In genomic region chr3:31088789-31089775, GRCm38 (mm10) we compare ENCODE assay signal across 29 mouse cellular contexts. TPM values are rescaled to one million over a fixed set of nuclear protein-coding genes. Genes with fewer than 3 reads are reported as not detected.
DNase-seq lines count a peak whose midpoint lies in the region; ATAC-seq and TF ChIP-seq lines count a peak whose summit lies in the region.
"Had no signal": no experiment of that assay in that cellular context is flagged by ENCODE, and none has a peak within 500 bp of the region (broad histone marks: within the 10 kb centered on the region; RNA-seq: fewer than 3 reads in every experiment).

No protein-coding gene starts in this region.

- peak overlapping the region; percentile 51; the same call in 1 of the 2 replicates for H3K27ac ChIP-seq in forebrain, embryonic 10.5 days
- H3K27ac ChIP-seq in forebrain, embryonic 12.5 days = no peak overlapping the region
- peak overlapping the region; percentile 67 for H3K27ac ChIP-seq in spleen, adult 2 months (ENCODE audit: insufficient read depth, low read length)
- H3K27ac ChIP-seq in bone marrow, adult 2 months (ENCODE audit: control insufficient read depth, insufficient read depth, low read depth, low read length, poor library complexity) = peak overlapping the region; percentile 54; the same call in 1 of the 2 replicates
- no peak overlapping the region for H3K27ac ChIP-seq in hindbrain, embryonic 14.5 days
- H3K27ac ChIP-seq in cerebellum, adult 2 months (ENCODE audit: insufficient read depth, low read length) = no peak overlapping the region
- H3K27ac ChIP-seq: embryonic facial prominence, embryonic 10.5 days; embryonic facial prominence, embryonic 15.5 days; heart, embryonic 15.5 days; hindbrain, embryonic 12.5 days; left cerebral cortex, adult 2 months; liver, embryonic 13.5 days; neural tube, embryonic 12.5 days had no signal

- WGBS in forebrain, embryonic 10.5 days = 37% methylated on average over 10 of the region's 10 CpGs
- 29% methylated on average over 10 of the region's 10 CpGs for WGBS in forebrain, embryonic 12.5 days
- 63% methylated on average over 10 of the region's 10 CpGs for WGBS in spleen, adult 2 months
- WGBS in bone marrow, adult 2 months = 63% methylated on average over 10 of the region's 10 CpGs
- WGBS in hindbrain, embryonic 14.5 days = 38% methylated on average over 10 of the region's 10 CpGs
- 59% methylated on average over 10 of the region's 10 CpGs for WGBS in cerebellum, adult 2 months

- no peak overlapping the region for H3K4me2 ChIP-seq in forebrain, embryonic 12.5 days
- H3K4me2 ChIP-seq in hindbrain, embryonic 14.5 days (replicated peaks) = no peak overlapping the region
- H3K4me2 ChIP-seq: embryonic facial prominence, embryonic 15.5 days; heart, embryonic 15.5 days; hindbrain, embryonic 12.5 days; liver, embryonic 13.5 days; neural tube, embryonic 12.5 days had no signal

- peaks cover 22% of the 10 kb centered on the region for H3K27me3 ChIP-seq in forebrain, embryonic 10.5 days (ENCODE audit: poor library complexity, severe bottlenecking)
- H3K27me3 ChIP-seq in forebrain, embryonic 12.5 days = no peaks in the 10 kb centered on the region
- no peaks in the 10 kb centered on the region for H3K27me3 ChIP-seq in spleen, adult 2 months (ENCODE audit: control insufficient read depth, insufficient read depth, low read length)
- no peaks in the 10 kb centered on the region for H3K27me3 ChIP-seq in hindbrain, embryonic 14.5 days (ENCODE audit: control insufficient read depth, insufficient read depth, low read length)
- H3K27me3 ChIP-seq in cerebellum, adult 2 months (ENCODE audit: control insufficient read depth, insufficient read depth, low read length) = no peaks in the 10 kb centered on the region
- H3K27me3 ChIP-seq: embryonic facial prominence, embryonic 15.5 days; heart, embryonic 15.5 days; hindbrain, embryonic 12.5 days; liver, embryonic 13.5 days; neural tube, embryonic 12.5 days had no signal

- H3K9ac ChIP-seq in forebrain, embryonic 12.5 days = no peak overlapping the region
- H3K9ac ChIP-seq in hindbrain, embryonic 14.5 days = no peak overlapping the region
- H3K9ac ChIP-seq: embryonic facial prominence, embryonic 15.5 days; heart, embryonic 15.5 days; hindbrain, embryonic 12.5 days; liver, embryonic 13.5 days; neural tube, embryonic 12.5 days had no signal

- TF ChIP-seq CTCF in spleen, adult 2 months (IDR thresholded peaks at IDR 0.05; ENCODE audit: extremely low read depth, insufficient read depth, insufficient read length, insufficient replicate concordance) = no peak
- TF ChIP-seq CTCF in bone marrow, adult 2 months (IDR thresholded peaks at IDR 0.05; ENCODE audit: control insufficient read depth, insufficient read depth, low read length) = no peak
- no peak for TF ChIP-seq CTCF in cerebellum, adult 2 months (IDR thresholded peaks at IDR 0.05; ENCODE audit: borderline replicate concordance, insufficient read depth, low read depth, low read length)

- DNase-seq in forebrain, embryonic 10.5 days (ENCODE audit: extremely low spot score, low spot score) = no peak
- DNase-seq in spleen, adult 2 months (ENCODE audit: low read depth in 1 of 2, low spot score in 2 of 2) = no peak
- DNase-seq in spleen, adult 12 weeks (ENCODE audit: low spot score) = no peak
- no peak for DNase-seq in hindbrain, embryonic 14.5 days (ENCODE audit: low spot score)
- no peak for DNase-seq in ovary, adult 18-20 months (ENCODE audit: low spot score)
- DNase-seq in cerebellum, adult 2 months = no peak
- DNase-seq: adrenal gland, postnatal 14 days; cerebellum, adult 8-10 months; cerebellum, postnatal 25 days; gastrocnemius, postnatal 14 days; heart, postnatal 36 days; kidney, adult 8-10 months; kidney, postnatal 10 days; liver, embryonic 13.5 days; lung, adult 2 months; lung, postnatal 10 days; thymus, postnatal 4 days had no signal

- TF ChIP-seq POLR2A in spleen, adult 2 months (IDR thresholded peaks at IDR 0.05; ENCODE audit: low read depth, low read length) = no peak
- TF ChIP-seq POLR2A in bone marrow, adult 2 months (IDR thresholded peaks at IDR 0.05; ENCODE audit: borderline replicate concordance, control insufficient read depth, low read depth, low read length) = no peak
- TF ChIP-seq POLR2A in cerebellum, adult 2 months (IDR thresholded peaks at IDR 0.05; ENCODE audit: borderline replicate concordance, insufficient read depth, low read length) = no peak

- H3K36me3 ChIP-seq in forebrain, embryonic 10.5 days (replicated peaks) = no peaks in the 10 kb centered on the region
- H3K36me3 ChIP-seq in forebrain, embryonic 12.5 days (replicated peaks) = no peaks in the 10 kb centered on the region
- H3K36me3 ChIP-seq in spleen, adult 2 months (ENCODE audit: control insufficient read depth, insufficient read depth, low read length) = no peaks in the 10 kb centered on the region
- no peaks in the 10 kb centered on the region for H3K36me3 ChIP-seq in hindbrain, embryonic 14.5 days (replicated peaks; ENCODE audit: control insufficient read depth, insufficient read depth)
- H3K36me3 ChIP-seq: embryonic facial prominence, embryonic 10.5 days; embryonic facial prominence, embryonic 15.5 days; G1E; heart, embryonic 15.5 days; hindbrain, embryonic 12.5 days; liver, embryonic 13.5 days; neural tube, embryonic 12.5 days had no signal

- peaks cover 28% of the 10 kb centered on the region for H3K4me1 ChIP-seq in forebrain, embryonic 10.5 days
- peaks cover 28% of the 10 kb centered on the region for H3K4me1 ChIP-seq in forebrain, embryonic 12.5 days
- peaks cover 25% of the 10 kb centered on the region for H3K4me1 ChIP-seq in spleen, adult 2 months (ENCODE audit: control insufficient read depth, insufficient read depth, insufficient read length)
- peaks cover 1% of the 10 kb centered on the region; the same call in 1 of the 2 replicates for H3K4me1 ChIP-seq in bone marrow, adult 2 months (ENCODE audit: control insufficient read depth, insufficient read depth, low read length)
- H3K4me1 ChIP-seq in hindbrain, embryonic 14.5 days (replicated peaks; ENCODE audit: control insufficient read depth, insufficient read depth, low read length) = 0 out of 2 replicates have a peak, but pooled peaks cover 10% of the 10 kb centered on the region
- H3K4me1 ChIP-seq in cerebellum, adult 2 months (ENCODE audit: control insufficient read depth, insufficient read depth, low read length) = no peaks in the 10 kb centered on the region

- H3K9me3 ChIP-seq in forebrain, embryonic 10.5 days = no peaks in the 10 kb centered on the region
- no peaks in the 10 kb centered on the region for H3K9me3 ChIP-seq in forebrain, embryonic 12.5 days
- H3K9me3 ChIP-seq in hindbrain, embryonic 14.5 days (ENCODE audit: control insufficient read depth, low read length) = no peaks in the 10 kb centered on the region
- H3K9me3 ChIP-seq: embryonic facial prominence, embryonic 10.5 days; embryonic facial prominence, embryonic 15.5 days; G1E; heart, embryonic 15.5 days; hindbrain, embryonic 12.5 days; liver, embryonic 13.5 days; neural tube, embryonic 12.5 days had no signal

- ATAC-seq in forebrain, embryonic 12.5 days (ENCODE audit: low FRiP score) = no peak
- ATAC-seq in hindbrain, embryonic 14.5 days (ENCODE audit: low FRiP score) = no peak
- ATAC-seq: forebrain, embryonic 14.5 days; intestine, embryonic 16.5 days had no signal

- no peak overlapping the region for H3K4me3 ChIP-seq in forebrain, embryonic 10.5 days
- no peak overlapping the region for H3K4me3 ChIP-seq in forebrain, embryonic 12.5 days (replicated peaks)
- H3K4me3 ChIP-seq in spleen, adult 2 months (ENCODE audit: extremely low read depth, insufficient read depth, insufficient read length) = no peak overlapping the region
- no peak overlapping the region for H3K4me3 ChIP-seq in bone marrow, adult 2 months (replicated peaks; ENCODE audit: control insufficient read depth, low read depth, low read length)
- no peak overlapping the region for H3K4me3 ChIP-seq in hindbrain, embryonic 14.5 days (replicated peaks; ENCODE audit: low read length)
- no peak overlapping the region for H3K4me3 ChIP-seq in cerebellum, adult 2 months (replicated peaks; ENCODE audit: insufficient read depth, low read depth, low read length)
- H3K4me3 ChIP-seq: embryonic facial prominence, embryonic 10.5 days; embryonic facial prominence, embryonic 15.5 days; heart, embryonic 15.5 days; hindbrain, embryonic 12.5 days; left cerebral cortex, adult 2 months; liver, embryonic 13.5 days; myocyte; neural tube, embryonic 12.5 days had no signal

RNA-seq across cellular contexts. Expression of gene Skil, which starts 5.8 kb away (rescaled TPM):
- polyA plus RNA-seq in forebrain, embryonic 10.5 days (2016; fragmentation: Nextera tagmentation; extraction: Ambion mirVana) = 24.2 and 25.5 TPM in 2 replicates
- polyA plus RNA-seq in forebrain, embryonic 12.5 days (2016; fragmentation: Nextera tagmentation; extraction: Ambion mirVana) = 40.1 and 40.2 TPM in 2 replicates
- polyA plus RNA-seq in spleen, adult 2 months (2012; rRNA removed) = 4.7 and 5.5 TPM in 2 replicates
- 1.4 and 2.9 TPM in 2 replicates for polyA plus RNA-seq in bone marrow, adult 2 months (2011; ENCODE audit: insufficient read depth, insufficient read length, low replicate concordance, missing spikeins)
- 34.4 and 36.5 TPM in 2 replicates for polyA plus RNA-seq in hindbrain, embryonic 14.5 days (2014; fragmentation: Nextera tagmentation; extraction: Ambion mirVana)
- polyA plus RNA-seq in cerebellum, adult 2 months (2012; rRNA removed) = 14.0 and 14.5 TPM in 2 replicates

Comparison
In these comparisons a context has a peak if more than half of its experiments do, and no peak if none do; other contexts are left out.
1. H3K27ac ChIP-seq: peak in forebrain, embryonic 10.5 days (single experiment), spleen, adult 2 months (single experiment) and bone marrow, adult 2 months (single experiment); none in forebrain, embryonic 12.5 days (single experiment), hindbrain, embryonic 14.5 days (single experiment) and cerebellum, adult 2 months (single experiment).